Mouse (Mus musculus): Measurements from ENCODE around the gene Tsga10. TPM values are rescaled to one million over a fixed set of nuclear protein-coding genes. Genes with fewer than 3 reads are reported as not detected.

Tsga10 gene
- polyA plus RNA-seq, 1 experiment from 2014 or later, result 24.8 TPM

GRCm38 (mm10) chr1:37734841-37735240, 131.4 kb downstream of the Tsga10 start:
- Histone ChIP-seq H3K4me2 (replicated peaks) (no peak overlapping the region), H3K4me3 (replicated peaks) (no peak overlapping the region), H3K27ac (no peak overlapping the region), H3K27me3 (no peaks in the 10 kb centered on the region), H3K9ac (replicated peaks) (no peak overlapping the region), H3K36me3 (no peaks in the 10 kb centered on the region), H3K9me3 (no peaks in the 10 kb centered on the region), H3K4me1 (replicated peaks) (no peaks in the 10 kb centered on the region)
- WGBS, result 77% methylated on average over 7 of the region's 7 CpGs
- ATAC-seq, result no peak

GRCm38 (mm10) chr1:37729353-37729752, 136.9 kb downstream of the Tsga10 start:
- H3K4me3 ChIP-seq (replicated peaks), result no peak overlapping the region

GRCm38 (mm10) chr1:37728053-37728452, 138.2 kb downstream of the Tsga10 start:
- no peak overlapping the region for H3K9ac ChIP-seq (replicated peaks)
- no peak overlapping the region for H3K4me2 ChIP-seq (replicated peaks)
- no peak overlapping the region for H3K27ac ChIP-seq
- no peak for ATAC-seq
- no peaks in the 10 kb centered on the region for H3K4me1 ChIP-seq (replicated peaks)
- H3K4me3 ChIP-seq (replicated peaks), result no peak overlapping the region
- no peaks in the 10 kb centered on the region for H3K36me3 ChIP-seq
- no peaks in the 10 kb centered on the region for H3K27me3 ChIP-seq
- WGBS, result 78% methylated on average over 10 of the region's 10 CpGs
- H3K9me3 ChIP-seq, result peaks cover 2% of the 10 kb centered on the region; the same call in 1 of the 2 replicates

More at GRCm38 (mm10) chr1:37729353-37729752, 136.9 kb downstream of the Tsga10 start:
- Histone ChIP-seq H3K4me1 (replicated peaks) (no peaks in the 10 kb centered on the region), H3K36me3 (no peaks in the 10 kb centered on the region), H3K9me3 (peaks cover 2% of the 10 kb centered on the region; the same call in 1 of the 2 replicates), H3K9ac (replicated peaks) (no peak overlapping the region), H3K4me2 (replicated peaks) (no peak overlapping the region), H3K27ac (no peak overlapping the region), H3K27me3 (no peaks in the 10 kb centered on the region)
- WGBS, result 96% methylated on average over 8 of the region's 8 CpGs
- ATAC-seq, result no peak

- no peak for ATAC-seq
- Histone ChIP-seq H3K36me3 (no peaks in the 10 kb centered on the region), H3K9ac (replicated peaks) (no peak overlapping the region), H3K27ac (no peak overlapping the region), H3K4me3 (replicated peaks) (no peak overlapping the region), H3K9me3 (peaks cover 2% of the 10 kb centered on the region; the same call in 1 of the 2 replicates), H3K4me1 (replicated peaks) (no peaks in the 10 kb centered on the region), H3K4me2 (replicated peaks) (no peak overlapping the region), H3K27me3 (peaks cover 3% of the 10 kb centered on the region; the same call in 1 of the 2 replicates)
- WGBS, result 87% methylated on average over 7 of the region's 8 CpGs
These were observed 139.0 kb downstream of the Tsga10 start for GRCm38 (mm10) chr1:37727186-37727585.

GRCm38 (mm10) chr1:37726426-37726825, 139.8 kb downstream of the Tsga10 start:
- H3K4me1 ChIP-seq (replicated peaks), result no peaks in the 10 kb centered on the region
- H3K27ac ChIP-seq, result no peak overlapping the region
- H3K9ac ChIP-seq (replicated peaks), result no peak overlapping the region
- peaks cover 2% of the 10 kb centered on the region; the same call in 1 of the 2 replicates for H3K9me3 ChIP-seq
- peaks cover 7% of the 10 kb centered on the region for H3K27me3 ChIP-seq
- no peaks in the 10 kb centered on the region for H3K36me3 ChIP-seq
- no peak for ATAC-seq
- H3K4me3 ChIP-seq (replicated peaks), result no peak overlapping the region
- WGBS, result 81% methylated on average over 8 of the region's 8 CpGs
- no peak overlapping the region for H3K4me2 ChIP-seq (replicated peaks)

GRCm38 (mm10) chr1:37725880-37726279, 140.3 kb downstream of the Tsga10 start:
- Histone ChIP-seq H3K9ac (replicated peaks) (no peak overlapping the region), H3K4me1 (replicated peaks) (no peaks in the 10 kb centered on the region), H3K9me3 (peaks cover 2% of the 10 kb centered on the region; the same call in 1 of the 2 replicates), H3K36me3 (no peaks in the 10 kb centered on the region), H3K27me3 (peaks cover 13% of the 10 kb centered on the region), H3K4me3 (replicated peaks) (no peak overlapping the region), H3K4me2 (replicated peaks) (no peak overlapping the region), H3K27ac (no peak overlapping the region)
- ATAC-seq, result 0 out of 2 replicates have a peak, but pooled peaks have one; percentile 53
- WGBS, result 67% methylated on average over 12 of the region's 12 CpGs

GRCm38 (mm10) chr1:37721092-37721491, 145.1 kb downstream of the Tsga10 start:
- Histone ChIP-seq H3K36me3 (no peaks in the 10 kb centered on the region), H3K4me2 (replicated peaks) (no peak overlapping the region), H3K9me3 (no peaks in the 10 kb centered on the region), H3K4me1 (replicated peaks) (peaks cover 9% of the 10 kb centered on the region), H3K27ac (no peak overlapping the region), H3K4me3 (replicated peaks) (no peak overlapping the region), H3K9ac (replicated peaks) (no peak overlapping the region), H3K27me3 (peaks cover 38% of the 10 kb centered on the region)
- ATAC-seq, result no peak
- WGBS, result 75% methylated on average over 5 of the region's 5 CpGs

GRCm38 (mm10) chr1:37719761-37720640, 146.2 kb downstream of the Tsga10 start, which contains the start of gene 2010300C02Rik:
Gene 2010300C02Rik, minus strand, starts transcription at chr1:37720085.
- under 1% methylated on average over 67 of the region's 69 CpGs for WGBS

GRCm38 (mm10) chr1:37719030-37719723, 147.1 kb downstream of the Tsga10 start:
- Histone ChIP-seq H3K4me1 (replicated peaks) (peaks cover 9% of the 10 kb centered on the region), H3K27me3 (peaks cover 38% of the 10 kb centered on the region), H3K27ac (no peak overlapping the region), H3K4me3 (replicated peaks) (peak overlapping the region; percentile 64), H3K9me3 (no peaks in the 10 kb centered on the region), H3K36me3 (no peaks in the 10 kb centered on the region), H3K4me2 (replicated peaks) (peak overlapping the region; percentile 90), H3K9ac (replicated peaks) (peak overlapping the region; percentile 63; the same call in 1 of the 2 replicates)
- ATAC-seq, result peak; percentile 81
- WGBS, result 4% methylated on average over 49 of the region's 49 CpGs

More at GRCm38 (mm10) chr1:37719761-37720640, 146.2 kb downstream of the Tsga10 start, which contains the start of gene 2010300C02Rik:
- Histone ChIP-seq H3K27me3 (peaks cover 38% of the 10 kb centered on the region), H3K9me3 (no peaks in the 10 kb centered on the region), H3K4me3 (replicated peaks) (peak within 1 kb of the TSS; percentile 64), H3K4me1 (replicated peaks) (peaks cover 9% of the 10 kb centered on the region), H3K9ac (replicated peaks) (peak within 1 kb of the TSS; percentile 63; the same call in 1 of the 2 replicates), H3K4me2 (replicated peaks) (peak within 1 kb of the TSS; percentile 90), H3K27ac (no peak within 1 kb of the TSS), H3K36me3 (no peaks in the 10 kb centered on the region)
- ATAC-seq, result peak; percentile 91

GRCm38 (mm10) chr1:37718516-37718915, 147.7 kb downstream of the Tsga10 start:
- H3K27me3 ChIP-seq, result peaks cover 38% of the 10 kb centered on the region
- H3K9me3 ChIP-seq, result no peaks in the 10 kb centered on the region
- no peak for ATAC-seq
- no peak overlapping the region for H3K27ac ChIP-seq
- 53% methylated on average over 7 of the region's 7 CpGs for WGBS
- H3K4me2 ChIP-seq (replicated peaks), result no peak overlapping the region
- H3K9ac ChIP-seq (replicated peaks), result no peak overlapping the region
- no peak overlapping the region for H3K4me3 ChIP-seq (replicated peaks)
- peaks cover 9% of the 10 kb centered on the region for H3K4me1 ChIP-seq (replicated peaks)
- H3K36me3 ChIP-seq, result no peaks in the 10 kb centered on the region

GRCm38 (mm10) chr1:37717415-37718195, 148.6 kb downstream of the Tsga10 start:
- Histone ChIP-seq H3K27ac (no peak overlapping the region), H3K27me3 (peaks cover 38% of the 10 kb centered on the region), H3K4me1 (replicated peaks) (peaks cover 9% of the 10 kb centered on the region), H3K9ac (replicated peaks) (no peak overlapping the region), H3K36me3 (no peaks in the 10 kb centered on the region), H3K9me3 (no peaks in the 10 kb centered on the region), H3K4me3 (replicated peaks) (no peak overlapping the region), H3K4me2 (replicated peaks) (no peak overlapping the region)
- WGBS, result 82% methylated on average over 14 of the region's 14 CpGs
- ATAC-seq, result no peak

Measured in midbrain, embryonic 13.5 days (tissue).